Mouse (Mus musculus) small intestine, adult 2 months (tissue): ENCODE measurements around the gene Pcare.

ENCODE experiments used
- CTCF ChIP-seq: fragments of 200-500 bp; IDR thresholded peaks from 2 replicates; pipeline ENCODE4 v1.5.1; 2012; ENCODE audit warnings: low read depth, mild to moderate bottlenecking, control low read depth, inconsistent platforms, low read length, moderate library complexity, mixed read lengths; ENCODE audit not compliant: insufficient replicate concordance, insufficient read length; ENCODE audit errors: extremely low read depth
- POLR2A ChIP-seq: fragments of 200-500 bp; IDR thresholded peaks from 2 replicates; pipeline ENCODE4 v1.6.1; 2012; ENCODE audit warnings: low read depth, mild to moderate bottlenecking, control low read depth, inconsistent platforms, low read length, moderate library complexity

DNA sequence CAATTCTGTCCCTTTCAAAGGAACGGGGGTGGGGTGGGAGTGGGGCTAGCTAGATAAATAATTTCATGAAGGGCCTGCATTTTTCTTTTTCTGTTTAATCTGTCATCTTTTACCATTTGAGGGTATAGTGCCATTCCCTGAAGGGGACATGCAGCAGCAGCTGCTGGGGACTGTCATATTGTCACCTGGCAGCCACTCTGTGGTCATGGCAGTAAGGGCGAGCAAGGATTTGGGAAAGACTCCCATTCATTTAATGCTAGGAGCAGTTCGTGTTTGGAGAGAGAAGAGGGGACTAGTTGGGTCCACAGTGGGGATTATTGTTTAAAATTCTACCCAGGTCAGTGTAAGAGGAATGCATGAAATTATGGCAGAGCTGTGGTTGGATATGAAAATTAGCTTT lies 16.3 kb downstream of the Pcare start:
- no peak for TF ChIP-seq POLR2A
- TF ChIP-seq CTCF: no peak
